Mouse (Mus musculus): ENCODE results near the gene Ppp2r1a. TPM values are rescaled to one million over a fixed set of nuclear protein-coding genes. Genes with fewer than 3 reads are reported as not detected.

Gene Ppp2r1a
- 100 to 1,000 TPM; 283 to 295 TPM for polyA plus RNA-seq (2017; shearing (Covaris generic))

GRCm38 (mm10) chr17:20944985-20945891 lies at the start of gene Ppp2r1a:
TSS of gene Ppp2r1a (plus strand) at chr17:20945311.

DNA sequence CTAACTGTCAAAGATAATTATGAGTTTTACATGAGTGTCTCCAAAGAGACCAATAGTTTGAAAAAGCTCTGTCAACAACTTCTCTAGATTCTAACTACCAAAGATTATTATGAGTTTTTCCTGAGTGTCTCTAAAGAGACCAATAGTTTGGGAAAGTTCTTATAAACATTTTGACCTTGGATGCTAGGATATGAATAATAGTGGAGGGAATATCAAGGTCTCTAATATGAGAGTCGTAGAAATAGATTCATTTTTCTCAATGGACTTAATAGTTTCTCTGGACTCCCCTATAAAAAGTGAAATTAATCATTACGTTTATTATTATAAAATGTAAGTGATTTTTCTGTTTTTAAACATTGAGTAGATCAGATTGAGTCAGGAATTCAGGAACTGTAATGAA lies 40.1 kb upstream of the Ppp2r1a start, which contains the start of gene Vmn1r231:
Gene Vmn1r231 (minus strand): TSS at position 101 of the 400 bp plus-strand sequence.

DNA sequence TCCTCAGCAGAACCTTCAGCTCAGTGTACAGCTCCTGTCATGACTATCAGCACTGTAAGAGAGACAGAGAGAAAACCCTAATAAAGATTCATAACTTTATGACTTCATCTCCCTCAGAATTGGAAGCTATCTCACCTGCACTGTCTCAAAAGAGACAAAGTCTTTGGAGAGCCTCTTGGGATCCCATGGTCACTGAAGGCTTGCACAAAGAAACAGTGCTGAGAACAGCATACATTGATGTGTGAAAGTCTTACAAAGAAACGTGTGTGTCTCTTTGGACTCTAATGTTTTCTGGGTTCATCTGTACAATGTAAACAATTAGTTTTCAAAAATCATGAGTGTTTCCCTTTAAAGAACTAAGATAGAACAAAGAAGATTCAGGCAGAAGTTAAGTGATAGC lies 25.5 kb upstream of the Ppp2r1a start, which contains the start of gene Vmn1r232:
Gene Vmn1r232 (minus strand): TSS at position 101 of the 400 bp plus-strand sequence.

DNA sequence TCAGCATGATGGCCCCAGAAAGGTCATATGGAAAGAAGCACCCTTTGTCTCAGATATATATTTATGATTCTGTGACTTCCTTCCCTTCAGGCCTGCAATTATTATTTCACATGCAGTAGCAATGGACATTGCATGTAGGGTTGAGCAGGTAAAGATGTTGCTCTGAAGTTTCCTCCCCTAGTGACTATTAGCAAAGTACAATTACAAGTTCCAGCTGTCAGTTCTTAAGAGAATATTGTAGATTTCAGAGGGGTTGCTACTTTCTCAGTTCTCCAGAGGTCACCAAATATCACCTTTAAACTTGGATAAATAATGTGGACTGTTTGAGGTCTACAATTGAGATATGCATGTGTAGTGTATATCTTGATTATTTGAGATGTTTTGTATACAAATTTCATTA lies 51.3 kb downstream of the Ppp2r1a start, which contains the start of gene Vmn1r233:
Gene Vmn1r233 (minus strand): TSS at position 101 of the 400 bp plus-strand sequence.

DNA sequence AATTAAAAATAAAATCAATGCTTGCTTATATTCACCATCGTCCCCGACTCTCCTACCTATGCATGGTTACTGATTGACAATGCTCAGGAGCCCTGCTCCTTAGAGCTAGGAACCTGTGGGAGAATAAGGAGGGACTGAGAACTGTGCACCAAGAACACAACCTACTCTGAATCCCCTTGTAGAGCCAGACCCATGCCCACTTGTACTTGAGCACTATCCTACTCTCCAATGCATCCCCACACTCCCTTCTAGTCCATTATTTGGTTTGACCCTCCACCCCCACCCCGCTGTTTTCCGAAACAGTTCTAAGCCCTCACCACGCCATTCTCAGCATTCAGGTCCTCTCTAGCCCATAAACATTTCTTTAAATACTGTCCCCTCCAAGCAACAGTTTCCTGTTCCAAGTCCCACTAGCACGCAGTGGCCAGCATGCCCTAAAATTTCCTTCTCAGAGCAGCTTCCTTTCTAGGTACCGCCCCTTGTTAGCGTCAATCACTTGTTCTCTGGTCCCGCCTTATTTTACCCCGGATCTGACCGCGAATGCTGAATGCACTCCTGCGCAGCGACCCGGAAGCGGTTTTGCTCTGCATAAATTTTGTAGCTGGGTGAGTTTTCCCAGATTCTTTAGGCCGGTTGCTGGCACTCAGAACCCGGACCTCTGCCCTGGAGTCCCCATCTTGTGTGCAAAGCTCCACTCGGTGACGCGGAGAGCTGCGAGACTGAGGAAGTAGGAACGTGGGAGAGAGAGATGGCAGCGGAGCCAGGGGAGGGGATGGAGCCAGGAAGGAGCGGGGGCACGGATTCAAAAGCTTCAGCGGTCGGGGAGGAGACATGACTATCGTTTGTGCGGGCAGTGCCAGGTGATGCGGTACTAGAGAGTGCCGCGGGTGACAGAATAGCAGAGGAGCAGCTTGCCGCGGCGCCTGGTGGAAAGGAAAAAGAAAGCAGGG lies 63.5 kb downstream of the Ppp2r1a start, which contains the start of gene Zfp160:
Gene Zfp160 (plus strand): TSS at position 522 of the 950 bp plus-strand sequence.

Other genes starting within 250 kb of the Ppp2r1a start
- gene Vmn1r227, start 215.5 kb upstream of the Ppp2r1a start, polyA plus RNA-seq (2017; shearing (Covaris generic)) = under 1 TPM in 1 of 2 experiments, not detected in 1; 0.17 TPM
- gene Vmn1r228, start 159.2 kb upstream of the Ppp2r1a start, polyA plus RNA-seq (2017; shearing (Covaris generic)) = not detected
- gene Vmn1r229, start 133.8 kb upstream of the Ppp2r1a start, polyA plus RNA-seq (2017; shearing (Covaris generic)) = under 1 TPM; 0.05 to 0.38 TPM
- under 1 TPM in 1 of 2 experiments, not detected in 1; 0.06 TPM for gene Vmn1r230, start 104.9 kb upstream of the Ppp2r1a start, polyA plus RNA-seq (2017; shearing (Covaris generic))
- under 1 TPM in 1 of 2 experiments, not detected in 1; 0.27 TPM for gene Vmn1r231, start 40.2 kb upstream of the Ppp2r1a start, polyA plus RNA-seq (2017; shearing (Covaris generic))
- gene Vmn1r232, start 25.6 kb upstream of the Ppp2r1a start, polyA plus RNA-seq (2017; shearing (Covaris generic)) = under 1 TPM in 1 of 2 experiments, not detected in 1; 0.14 TPM
- under 1 TPM; 0.07 to 0.54 TPM for gene Vmn1r233, start 51.2 kb downstream of the Ppp2r1a start, polyA plus RNA-seq (2017; shearing (Covaris generic))
- gene Zfp160, start 63.6 kb downstream of the Ppp2r1a start, polyA plus RNA-seq (2017; shearing (Covaris generic)) = 10 to 100 TPM; 12.4 to 15.2 TPM

Measured in inflammation-experienced regulatory T-cells (primary cell).